Mouse (Mus musculus) embryonic facial prominence, embryonic 15.5 days (tissue): Measurements from ENCODE around the gene Galnt17. TPM values are rescaled to one million over a fixed set of nuclear protein-coding genes. Genes with fewer than 3 reads are reported as not detected.

Experiments used
- ATAC-seq: fragments of 200-750 bp; cut with Nextera tagmentation; 2 replicates; pipeline ENCODE4 v1.8.0; 2017; ENCODE audit warnings: low read depth, moderate TSS enrichment; ENCODE audit not compliant: insufficient number of reproducible peaks, low FRiP score, low TSS enrichment
- H3K27ac ChIP-seq: fragments of 300-500 bp; sonication (generic); replicated peaks from 2 replicates; pipeline ENCODE4 v1.5.1; 2015; ENCODE audit warnings: mild to moderate bottlenecking, inconsistent platforms
- H3K27me3 ChIP-seq: fragments of 300-500 bp; sonication (generic); 2 replicates; pipeline ENCODE4 v1.6.1; 2015; ENCODE audit warnings: inconsistent platforms
- H3K36me3 ChIP-seq: fragments of 300-500 bp; sonication (generic); 2 replicates; pipeline ENCODE4 v1.6.1; 2015; ENCODE audit warnings: mild to moderate bottlenecking, inconsistent platforms
- H3K4me1 ChIP-seq: fragments of 300-500 bp; sonication (generic); 2 replicates; pipeline ENCODE4 v1.6.1; 2015; ENCODE audit warnings: inconsistent platforms
- H3K4me2 ChIP-seq: fragments of 300-500 bp; sonication (generic); replicated peaks from 2 replicates; pipeline ENCODE4 v1.6.1; 2015; ENCODE audit warnings: mild to moderate bottlenecking, inconsistent platforms
- H3K4me3 ChIP-seq: fragments of 300-500 bp; sonication (generic); replicated peaks from 2 replicates; pipeline ENCODE4 v1.5.1; 2015; ENCODE audit warnings: mild to moderate bottlenecking, inconsistent platforms
- H3K9ac ChIP-seq: fragments of 300-500 bp; sonication (generic); 2 replicates; pipeline ENCODE4 v1.6.1; 2015; ENCODE audit warnings: inconsistent platforms
- H3K9me3 ChIP-seq: fragments of 300-500 bp; sonication (generic); replicated peaks from 2 replicates; pipeline ENCODE4 v1.6.1; 2016; ENCODE audit warnings: inconsistent platforms
- WGBS: fragments of 180-500 bp; shearing (Covaris S2); methylation state at CpG from one replicate; pipeline ENCODE4 v1.1.7; 2015; 5-methylcytosine and 5-hydroxymethylcytosine counted together
- polyA plus RNA-seq: library from polyadenylated mRNA; unstranded; fragments of >200 nt; fragmentation: Nextera tagmentation; extraction: Ambion mirVana; gene quantifications from 2 replicates; pipeline ENCODE4 v1.2.1, GENCODE M21; 2015

The Galnt17 gene
- polyA plus RNA-seq, 1 experiment from 2014 or later, result 4.7 TPM

DNA sequence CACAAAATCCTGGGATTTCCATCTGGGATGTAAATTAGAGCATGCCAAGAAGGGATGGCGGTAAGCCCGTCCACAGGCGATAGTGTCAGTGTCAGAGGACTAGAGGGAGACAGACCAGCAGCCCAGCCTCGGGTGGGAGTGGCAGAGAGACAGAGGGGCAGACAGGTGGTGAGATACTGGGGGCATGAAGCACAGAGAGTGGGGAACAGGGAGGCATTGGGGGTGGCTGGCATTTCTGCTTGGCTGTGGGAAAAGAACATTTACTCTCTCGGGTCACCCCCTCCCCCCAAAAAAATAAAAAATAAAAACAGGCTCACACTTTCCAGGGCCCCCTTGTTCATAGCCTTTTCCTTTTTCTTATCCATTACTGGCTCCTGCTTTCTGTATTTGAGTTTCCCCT is 287.4 kb downstream of the Galnt17 start:
- ATAC-seq, result no peak
- Histone ChIP-seq H3K4me2 (no peak overlapping the region), H3K36me3 (no peaks in the 10 kb centered on the region), H3K27ac (no peak overlapping the region), H3K27me3 (no peaks in the 10 kb centered on the region), H3K9ac (no peak overlapping the region), H3K4me1 (no peaks in the 10 kb centered on the region), H3K4me3 (no peak overlapping the region), H3K9me3 (no peaks in the 10 kb centered on the region)
- WGBS, result 67% methylated on average over 5 of the region's 5 CpGs

DNA sequence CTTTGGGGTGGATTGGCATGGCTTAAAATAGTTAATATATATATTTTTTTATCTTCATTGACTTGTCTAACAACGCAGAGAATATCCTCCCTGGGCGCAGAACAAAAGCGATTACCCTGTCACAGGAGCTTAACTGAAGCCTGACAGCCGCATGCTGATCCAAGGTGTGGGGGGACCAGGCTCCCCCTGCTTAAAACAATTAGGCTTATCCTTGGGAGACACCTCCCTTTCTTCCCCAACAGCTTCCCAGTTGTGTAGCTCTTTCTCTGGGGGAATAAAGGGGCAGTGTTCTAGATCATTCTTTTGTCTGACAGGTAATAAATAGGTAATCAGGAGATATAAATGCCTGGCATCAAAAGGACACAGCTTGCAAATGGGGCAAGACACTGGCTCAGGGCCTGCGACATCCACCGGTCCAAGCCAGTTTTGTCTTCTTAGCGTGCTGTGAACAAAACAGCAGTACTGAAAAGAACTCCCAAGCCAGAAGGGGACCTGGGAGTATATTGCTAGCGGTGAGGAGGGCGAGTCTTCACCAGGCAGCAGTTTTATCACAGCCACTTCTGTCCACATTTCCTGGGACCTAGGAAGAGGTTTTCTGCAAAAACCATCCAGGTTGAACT is 288.8 kb downstream of the Galnt17 start:
- no peaks in the 10 kb centered on the region for H3K9me3 ChIP-seq
- WGBS, result 46% methylated on average over 9 of the region's 9 CpGs
- H3K4me2 ChIP-seq, result no peak overlapping the region
- no peaks in the 10 kb centered on the region for H3K36me3 ChIP-seq
- H3K4me1 ChIP-seq, result no peaks in the 10 kb centered on the region
- H3K9ac ChIP-seq, result no peak overlapping the region
- H3K27me3 ChIP-seq, result no peaks in the 10 kb centered on the region
- no peak for ATAC-seq
- no peak overlapping the region for H3K27ac ChIP-seq
- H3K4me3 ChIP-seq, result no peak overlapping the region

DNA sequence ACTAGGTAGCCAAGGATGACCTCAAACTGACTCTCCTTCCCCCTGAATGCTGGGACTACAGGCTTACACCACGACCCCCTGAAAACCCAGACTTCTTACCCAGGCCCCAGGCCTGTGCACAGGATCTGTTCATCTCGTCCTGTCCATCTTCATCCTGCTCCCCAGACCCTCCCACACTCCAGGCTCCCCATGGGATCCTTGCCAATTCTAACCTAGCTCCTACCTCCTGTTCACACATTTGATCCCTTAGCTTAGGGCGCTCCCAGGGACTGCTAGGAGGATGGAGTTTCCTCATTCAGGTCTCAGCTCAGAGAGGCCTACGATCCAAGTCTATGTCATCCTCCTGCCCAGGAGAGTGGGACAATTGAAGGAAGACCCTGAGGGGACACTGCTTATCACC is 292.2 kb downstream of the Galnt17 start:
- no peaks in the 10 kb centered on the region for H3K9me3 ChIP-seq
- H3K4me2 ChIP-seq, result no peak overlapping the region
- H3K27ac ChIP-seq, result no peak overlapping the region
- no peaks in the 10 kb centered on the region for H3K27me3 ChIP-seq
- H3K9ac ChIP-seq, result no peak overlapping the region
- ATAC-seq, result no peak
- WGBS, result 78% methylated on average over 4 of the region's 4 CpGs
- H3K36me3 ChIP-seq, result no peaks in the 10 kb centered on the region
- H3K4me3 ChIP-seq, result no peak overlapping the region
- H3K4me1 ChIP-seq, result no peaks in the 10 kb centered on the region

- Histone ChIP-seq H3K9ac (no peak overlapping the region), H3K4me3 (no peak overlapping the region), H3K9me3 (no peaks in the 10 kb centered on the region), H3K36me3 (no peaks in the 10 kb centered on the region), H3K27ac (no peak overlapping the region), H3K27me3 (no peaks in the 10 kb centered on the region), H3K4me1 (no peaks in the 10 kb centered on the region), H3K4me2 (no peak overlapping the region)
- ATAC-seq, result no peak
- 62% methylated on average over 9 of the region's 9 CpGs for WGBS
These were observed 293.0 kb downstream of the Galnt17 start for GRCm38 (mm10) chr5:131015341-131015740.

- no peak for ATAC-seq
- H3K4me2 ChIP-seq, result no peak overlapping the region
- 69% methylated on average over 7 of the region's 7 CpGs for WGBS
These were observed 294.5 kb downstream of the Galnt17 start for GRCm38 (mm10) chr5:131013816-131014215.

GRCm38 (mm10) chr5:131013101-131013500 is 295.2 kb downstream of the Galnt17 start:
- WGBS, result 47% methylated on average over 3 of the region's 3 CpGs
- H3K27ac ChIP-seq, result no peak overlapping the region
- no peaks in the 10 kb centered on the region for H3K36me3 ChIP-seq
- no peak for ATAC-seq
- H3K4me2 ChIP-seq, result no peak overlapping the region
- no peaks in the 10 kb centered on the region for H3K27me3 ChIP-seq
- H3K9me3 ChIP-seq, result no peaks in the 10 kb centered on the region
- no peak overlapping the region for H3K4me3 ChIP-seq
- H3K9ac ChIP-seq, result no peak overlapping the region
- no peaks in the 10 kb centered on the region for H3K4me1 ChIP-seq

More at GRCm38 (mm10) chr5:131013816-131014215, 294.5 kb downstream of the Galnt17 start:
- Histone ChIP-seq H3K27me3 (no peaks in the 10 kb centered on the region), H3K27ac (no peak overlapping the region), H3K9ac (no peak overlapping the region), H3K4me1 (no peaks in the 10 kb centered on the region), H3K4me3 (no peak overlapping the region), H3K9me3 (no peaks in the 10 kb centered on the region), H3K36me3 (no peaks in the 10 kb centered on the region)

- Histone ChIP-seq H3K4me1 (no peaks in the 10 kb centered on the region), H3K9ac (no peak overlapping the region), H3K27ac (no peak overlapping the region), H3K27me3 (no peaks in the 10 kb centered on the region), H3K36me3 (no peaks in the 10 kb centered on the region), H3K9me3 (no peaks in the 10 kb centered on the region; the same call in 1 of the 2 replicates), H3K4me3 (no peak overlapping the region), H3K4me2 (no peak overlapping the region)
- 57% methylated on average over 6 of the region's 6 CpGs for WGBS
- no peak for ATAC-seq
These were observed 298.8 kb downstream of the Galnt17 start for GRCm38 (mm10) chr5:131009510-131009909.

DNA sequence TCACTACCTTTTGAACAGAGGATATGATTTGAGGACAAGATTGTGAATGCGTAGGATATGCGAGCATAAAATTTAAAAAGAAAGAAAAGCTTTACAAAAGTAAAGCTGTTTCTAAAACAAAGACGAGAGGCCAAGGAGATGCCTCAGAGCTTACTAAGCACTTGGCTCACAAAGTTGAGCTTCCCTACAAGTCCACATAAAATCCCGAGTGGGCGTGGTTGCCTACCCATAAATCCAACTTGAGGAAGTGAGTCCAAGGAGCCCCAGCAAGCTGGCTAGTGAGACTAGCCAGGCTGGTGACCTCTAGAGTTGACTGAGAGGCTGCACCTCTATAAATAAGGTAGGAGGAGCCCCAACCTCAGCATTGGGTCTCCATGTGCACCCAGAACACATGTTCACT is 299.8 kb downstream of the Galnt17 start:
- H3K4me2 ChIP-seq, result no peak overlapping the region
- H3K4me3 ChIP-seq, result no peak overlapping the region
- 88% methylated on average over 5 of the region's 5 CpGs for WGBS
- no peak for ATAC-seq
- no peaks in the 10 kb centered on the region for H3K36me3 ChIP-seq
- H3K4me1 ChIP-seq, result no peaks in the 10 kb centered on the region
- H3K27ac ChIP-seq, result no peak overlapping the region
- no peaks in the 10 kb centered on the region for H3K27me3 ChIP-seq
- no peaks in the 10 kb centered on the region; the same call in 1 of the 2 replicates for H3K9me3 ChIP-seq
- H3K9ac ChIP-seq, result no peak overlapping the region

GRCm38 (mm10) chr5:131007871-131008505 is 300.3 kb downstream of the Galnt17 start:
- Histone ChIP-seq H3K4me3 (no peak overlapping the region), H3K36me3 (no peaks in the 10 kb centered on the region), H3K9ac (no peak overlapping the region), H3K4me1 (no peaks in the 10 kb centered on the region), H3K27ac (no peak overlapping the region), H3K9me3 (no peaks in the 10 kb centered on the region; the same call in 1 of the 2 replicates), H3K4me2 (no peak overlapping the region), H3K27me3 (no peaks in the 10 kb centered on the region)
- 71% methylated on average over 3 of the region's 3 CpGs for WGBS
- ATAC-seq, result no peak

- no peak for ATAC-seq
- Histone ChIP-seq H3K4me2 (no peak overlapping the region), H3K4me3 (no peak overlapping the region), H3K9me3 (no peaks in the 10 kb centered on the region; the same call in 1 of the 2 replicates), H3K4me1 (no peaks in the 10 kb centered on the region), H3K9ac (no peak overlapping the region), H3K27ac (no peak overlapping the region), H3K27me3 (no peaks in the 10 kb centered on the region), H3K36me3 (no peaks in the 10 kb centered on the region)
- WGBS, result 79% methylated on average over 7 of the region's 7 CpGs
These were observed 301.1 kb downstream of the Galnt17 start for GRCm38 (mm10) chr5:131007198-131007597.

GRCm38 (mm10) chr5:131006524-131006923 is 301.8 kb downstream of the Galnt17 start:
- Histone ChIP-seq H3K9me3 (no peaks in the 10 kb centered on the region; the same call in 1 of the 2 replicates), H3K9ac (no peak overlapping the region), H3K4me2 (no peak overlapping the region), H3K27me3 (no peaks in the 10 kb centered on the region), H3K4me3 (no peak overlapping the region), H3K36me3 (no peaks in the 10 kb centered on the region), H3K27ac (no peak overlapping the region), H3K4me1 (no peaks in the 10 kb centered on the region)
- no peak for ATAC-seq
- 67% methylated on average over 3 of the region's 3 CpGs for WGBS

- Histone ChIP-seq H3K9me3 (no peaks in the 10 kb centered on the region; the same call in 1 of the 2 replicates), H3K4me1 (no peaks in the 10 kb centered on the region), H3K9ac (no peak overlapping the region), H3K36me3 (no peaks in the 10 kb centered on the region), H3K4me3 (no peak overlapping the region), H3K27me3 (no peaks in the 10 kb centered on the region), H3K27ac (no peak overlapping the region), H3K4me2 (no peak overlapping the region)
- no peak for ATAC-seq
- WGBS, result 81% methylated on average over 2 of the region's 2 CpGs
These were observed 307.7 kb downstream of the Galnt17 start for GRCm38 (mm10) chr5:131000572-131000971.
